Mouse (Mus musculus) midbrain, embryonic 13.5 days (tissue): ENCODE data around the gene Efcab5. TPM values are rescaled to one million over a fixed set of nuclear protein-coding genes. Genes with fewer than 3 reads are reported as not detected.
"Not testable (repeated sequence)": the region's sequence is repeated elsewhere in the genome, so short reads cannot be mapped to it uniquely, and the experiment has no call there.

Source experiments
- ATAC-seq: fragments of 200-750 bp; cut with Nextera tagmentation; 2 replicates; pipeline ENCODE4 v1.8.0; 2017; ENCODE audit warnings: mild to moderate bottlenecking, moderate TSS enrichment, moderate library complexity
- H3K27ac ChIP-seq: fragments of 300-500 bp; sonication (generic); 2 replicates; pipeline ENCODE4 v1.5.1; 2015; ENCODE audit warnings: inconsistent platforms, mild to moderate bottlenecking, moderate library complexity
- H3K27me3 ChIP-seq: fragments of 300-500 bp; sonication (generic); 2 replicates; pipeline ENCODE4 v1.6.1; 2015; ENCODE audit warnings: mild to moderate bottlenecking, inconsistent platforms
- H3K36me3 ChIP-seq: fragments of 300-500 bp; sonication (generic); 2 replicates; pipeline ENCODE4 v1.6.1; 2015; ENCODE audit warnings: mild to moderate bottlenecking, inconsistent platforms
- H3K4me1 ChIP-seq: fragments of 300-500 bp; sonication (generic); replicated peaks from 2 replicates; pipeline ENCODE4 v1.6.1; 2015; ENCODE audit warnings: inconsistent platforms
- H3K4me2 ChIP-seq: fragments of 300-500 bp; sonication (generic); replicated peaks from 2 replicates; pipeline ENCODE4 v1.6.1; 2015; ENCODE audit warnings: moderate library complexity, mild to moderate bottlenecking, inconsistent platforms
- H3K4me3 ChIP-seq: fragments of 300-500 bp; sonication (generic); replicated peaks from 2 replicates; pipeline ENCODE4 v1.5.1; 2015; ENCODE audit warnings: mild to moderate bottlenecking, inconsistent platforms
- H3K9ac ChIP-seq: fragments of 300-500 bp; sonication (generic); replicated peaks from 2 replicates; pipeline ENCODE4 v1.6.1; 2015; ENCODE audit warnings: mild to moderate bottlenecking, inconsistent platforms
- H3K9me3 ChIP-seq: fragments of 300-500 bp; sonication (generic); 2 replicates; pipeline ENCODE4 v1.6.1; 2016; ENCODE audit warnings: mild to moderate bottlenecking, inconsistent platforms
- WGBS: fragments of 180-500 bp; shearing (Covaris S2); methylation state at CpG from one replicate; pipeline ENCODE4 v1.1.7; 2015; 5-methylcytosine and 5-hydroxymethylcytosine counted together
- polyA plus RNA-seq: library from polyadenylated mRNA; unstranded; fragments of >200 nt; fragmentation: Nextera tagmentation; extraction: Ambion mirVana; gene quantifications from 2 replicates; pipeline ENCODE4 v1.2.1, GENCODE M21; 2015

Gene Efcab5
- polyA plus RNA-seq, 1 experiment from 2014 or later, result 0.73 TPM

DNA sequence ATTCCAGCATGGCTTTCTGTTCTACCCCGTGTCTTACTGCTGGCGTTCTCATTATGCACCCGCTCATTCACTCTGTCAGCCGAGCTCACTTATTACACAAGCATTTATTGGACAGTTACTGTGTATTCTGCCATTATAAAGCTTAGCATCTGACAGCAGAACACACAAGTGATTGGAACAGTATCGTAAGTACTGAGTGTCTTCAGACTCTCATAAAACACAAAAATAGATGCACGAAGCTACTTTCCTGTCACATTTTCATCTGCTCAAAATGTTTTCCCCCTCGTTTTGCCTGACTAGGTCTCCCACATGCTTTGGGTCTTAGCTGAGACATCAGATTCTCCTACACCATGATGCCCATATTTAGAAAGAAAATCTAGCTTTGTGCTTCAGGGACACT lies 14.2 kb downstream of the Efcab5 start:
- Histone ChIP-seq H3K27me3 (0 out of 2 replicates have a peak, but pooled peaks cover 5% of the 10 kb centered on the region), H3K27ac (no peak overlapping the region), H3K4me2 (no peak overlapping the region), H3K4me1 (no peaks in the 10 kb centered on the region), H3K36me3 (no peaks in the 10 kb centered on the region), H3K4me3 (no peak overlapping the region), H3K9me3 (no peaks in the 10 kb centered on the region; the same call in 1 of the 2 replicates), H3K9ac (no peak overlapping the region)
- ATAC-seq, result no peak
- 73% methylated on average over 7 of the region's 7 CpGs for WGBS

DNA sequence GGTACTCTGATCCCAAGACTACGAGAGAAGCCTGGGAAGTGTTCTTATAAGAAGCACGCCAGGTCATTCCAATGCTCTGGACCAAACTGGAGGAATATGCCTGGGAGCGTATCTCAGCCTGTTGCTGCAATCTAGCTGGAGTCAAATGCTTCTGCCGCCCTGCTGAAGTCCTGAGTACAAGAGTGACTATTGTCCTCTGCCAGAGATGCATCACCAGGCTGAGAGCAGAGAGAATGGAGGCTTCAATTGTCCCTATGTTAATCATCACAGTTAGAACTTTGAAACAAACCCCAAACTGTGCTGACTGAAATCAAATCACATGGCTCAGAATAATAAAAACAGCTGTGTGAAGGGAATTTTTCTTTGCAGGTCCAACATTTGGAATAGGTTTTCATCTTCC lies 15.0 kb downstream of the Efcab5 start:
- H3K9me3 ChIP-seq, result no peaks in the 10 kb centered on the region; the same call in 1 of the 2 replicates
- no peak overlapping the region for H3K4me3 ChIP-seq
- no peak for ATAC-seq
- no peak overlapping the region for H3K9ac ChIP-seq
- H3K27ac ChIP-seq, result no peak overlapping the region
- H3K4me2 ChIP-seq, result no peak overlapping the region
- H3K4me1 ChIP-seq, result no peaks in the 10 kb centered on the region
- no peaks in the 10 kb centered on the region for H3K36me3 ChIP-seq
- H3K27me3 ChIP-seq, result no peaks in the 10 kb centered on the region
- WGBS, result 52% methylated on average over 4 of the region's 4 CpGs

DNA sequence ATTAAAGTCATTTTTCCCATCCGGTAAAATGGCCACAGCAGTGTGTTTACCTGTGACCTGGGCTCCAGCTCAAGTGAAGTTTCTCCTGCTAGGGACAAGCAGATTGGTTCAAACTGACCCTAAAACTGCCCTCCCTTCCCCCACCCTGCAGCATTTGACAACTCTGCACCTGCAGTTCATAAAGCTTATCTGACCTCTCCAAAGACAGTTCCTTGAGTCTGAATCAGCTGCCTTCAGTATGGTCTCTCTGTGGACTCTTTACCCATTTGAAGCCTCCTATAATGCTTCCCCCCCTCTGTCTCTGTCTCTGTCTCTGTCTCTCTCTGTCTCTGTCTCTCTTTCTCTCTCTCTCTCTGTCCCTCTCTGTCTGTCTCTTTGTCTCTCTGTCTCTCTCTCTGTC lies 28.0 kb downstream of the Efcab5 start:
- ATAC-seq, result no peak

DNA sequence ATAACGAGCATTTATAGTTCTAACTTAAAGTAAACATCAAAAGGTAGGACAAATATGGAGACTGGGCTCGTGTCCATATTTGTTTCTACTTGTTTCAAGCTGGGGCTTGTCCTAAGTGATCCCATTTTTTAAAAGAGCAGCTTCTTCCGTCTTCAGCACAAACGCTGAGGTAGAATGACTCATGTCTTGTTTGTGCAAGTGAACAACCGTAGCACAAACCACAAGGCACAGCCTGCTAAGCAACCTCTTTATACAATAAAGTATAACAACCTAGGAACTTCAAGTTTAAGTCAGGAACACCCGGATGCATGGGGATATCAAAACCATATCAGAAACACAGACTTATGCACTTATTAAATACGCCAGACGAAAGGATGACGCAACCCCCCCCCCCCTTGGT lies 28.4 kb downstream of the Efcab5 start:
- no peak overlapping the region for H3K27ac ChIP-seq
- ATAC-seq, result no peak
- H3K4me3 ChIP-seq, result no peak overlapping the region
- no peaks in the 10 kb centered on the region for H3K4me1 ChIP-seq
- no peak overlapping the region for H3K4me2 ChIP-seq
- no peaks in the 10 kb centered on the region for H3K36me3 ChIP-seq
- H3K9ac ChIP-seq, result no peak overlapping the region
- H3K27me3 ChIP-seq, result no peaks in the 10 kb centered on the region
- WGBS, result 90% methylated on average over 9 of the region's 9 CpGs
- no peaks in the 10 kb centered on the region for H3K9me3 ChIP-seq

More for the DNA sequence above, 28.0 kb downstream of the Efcab5 start:
- Histone ChIP-seq H3K4me2 (no peak overlapping the region), H3K27me3 (no peaks in the 10 kb centered on the region), H3K27ac (no peak overlapping the region), H3K9me3 (no peaks in the 10 kb centered on the region), H3K36me3 (no peaks in the 10 kb centered on the region), H3K9ac (no peak overlapping the region), H3K4me1 (no peaks in the 10 kb centered on the region), H3K4me3 (no peak overlapping the region)
- 93% methylated on average over 1 of the region's 1 CpGs for WGBS

DNA sequence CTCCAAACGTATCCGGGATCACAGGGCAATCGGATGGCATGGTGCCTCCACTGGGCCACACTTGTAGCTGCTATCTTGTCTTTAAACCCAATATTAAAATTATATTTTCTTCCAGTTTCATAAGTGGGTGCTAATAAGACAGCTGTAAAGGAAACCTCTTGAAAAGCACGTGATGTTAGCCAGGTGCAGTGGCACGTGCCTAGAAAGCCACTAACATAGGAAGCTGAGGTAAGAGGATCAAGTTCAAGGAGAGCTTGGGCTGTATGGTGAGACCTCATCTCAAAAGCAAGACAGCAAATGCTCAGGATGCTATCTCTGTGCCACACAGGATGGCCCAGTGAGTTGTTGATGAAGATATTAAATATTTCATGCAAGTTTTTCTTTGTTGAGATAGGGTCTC lies 34.6 kb downstream of the Efcab5 start:
- no peaks in the 10 kb centered on the region for H3K9me3 ChIP-seq
- no peaks in the 10 kb centered on the region for H3K4me1 ChIP-seq
- H3K9ac ChIP-seq, result no peak overlapping the region
- no peak for ATAC-seq
- H3K27ac ChIP-seq, result no peak overlapping the region
- no peaks in the 10 kb centered on the region for H3K27me3 ChIP-seq
- no peaks in the 10 kb centered on the region for H3K36me3 ChIP-seq
- H3K4me2 ChIP-seq, result no peak overlapping the region
- no peak overlapping the region for H3K4me3 ChIP-seq
- 86% methylated on average over 5 of the region's 5 CpGs for WGBS

DNA sequence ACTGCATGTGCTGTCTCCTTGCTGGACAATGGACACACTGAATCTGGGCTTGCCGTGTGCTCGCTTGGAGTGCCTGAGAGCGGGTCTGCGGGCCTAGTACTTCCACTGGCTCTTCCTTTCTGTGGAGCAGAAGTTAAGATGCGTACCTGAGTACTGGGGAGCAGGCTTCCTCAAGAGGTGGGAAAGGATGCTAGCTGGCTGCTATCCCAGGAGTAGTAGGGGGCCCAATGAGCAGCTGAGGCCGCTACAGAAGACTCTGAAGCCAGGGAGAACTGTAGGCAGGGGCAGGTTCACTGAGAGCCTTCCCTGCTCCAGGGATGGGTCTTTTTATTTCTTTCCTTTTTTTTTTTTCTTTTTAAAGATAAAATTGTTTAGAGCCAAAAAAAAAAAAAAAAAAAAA lies 38.0 kb downstream of the Efcab5 start:
- no peaks in the 10 kb centered on the region for H3K4me1 ChIP-seq
- H3K36me3 ChIP-seq, result no peaks in the 10 kb centered on the region
- H3K9me3 ChIP-seq, result no peaks in the 10 kb centered on the region
- 90% methylated on average over 6 of the region's 6 CpGs for WGBS
- no peak for ATAC-seq
- no peak overlapping the region for H3K4me3 ChIP-seq
- no peak overlapping the region for H3K9ac ChIP-seq
- no peaks in the 10 kb centered on the region for H3K27me3 ChIP-seq
- no peak overlapping the region for H3K4me2 ChIP-seq
- H3K27ac ChIP-seq, result no peak overlapping the region

DNA sequence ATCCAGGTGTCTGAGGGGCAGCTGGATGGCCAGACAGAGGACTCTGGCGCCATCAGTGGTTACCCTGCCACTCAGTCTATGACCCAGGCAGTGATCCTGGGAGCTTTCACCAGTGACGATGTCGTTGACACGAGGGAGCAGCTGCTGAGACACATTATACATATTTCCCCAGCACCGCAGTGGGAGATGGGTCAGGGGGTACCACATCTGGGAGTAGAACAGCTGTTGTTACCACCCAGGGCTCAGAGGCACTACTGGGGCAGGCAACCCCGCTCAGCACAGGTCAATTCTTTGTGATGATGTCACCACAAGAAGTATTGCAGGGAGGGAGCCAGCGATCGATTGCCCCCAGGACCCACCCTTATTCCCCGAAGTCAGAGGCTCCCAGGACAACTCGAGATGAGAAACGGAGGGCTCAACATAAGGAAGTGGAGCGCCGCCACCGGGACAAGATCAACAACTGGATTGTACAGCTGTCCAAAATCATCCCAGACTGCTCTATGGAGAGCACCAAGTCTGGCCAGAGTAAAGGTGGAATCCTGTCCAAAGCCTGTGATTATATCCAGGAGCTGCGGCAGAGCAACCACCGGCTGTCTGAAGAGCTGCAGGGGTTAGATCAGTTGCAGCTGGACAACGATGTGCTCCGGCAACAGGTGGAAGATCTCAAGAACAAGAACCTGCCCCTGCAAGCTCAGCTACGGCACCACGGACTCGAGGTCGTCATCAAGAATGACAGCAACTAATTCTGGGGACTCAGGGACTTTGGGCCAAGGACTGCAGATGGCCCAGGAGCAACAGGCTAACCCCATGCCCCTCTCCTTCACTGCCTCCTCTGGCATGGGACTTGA lies 38.8 kb downstream of the Efcab5 start:
- 91% methylated on average over 22 of the region's 22 CpGs for WGBS
- H3K9me3 ChIP-seq, H3K4me1 ChIP-seq, H3K27me3 ChIP-seq, H3K36me3 ChIP-seq, H3K9ac ChIP-seq, H3K4me3 ChIP-seq, H3K27ac ChIP-seq, H3K4me2 ChIP-seq, ATAC-seq: not testable (repeated sequence)

DNA sequence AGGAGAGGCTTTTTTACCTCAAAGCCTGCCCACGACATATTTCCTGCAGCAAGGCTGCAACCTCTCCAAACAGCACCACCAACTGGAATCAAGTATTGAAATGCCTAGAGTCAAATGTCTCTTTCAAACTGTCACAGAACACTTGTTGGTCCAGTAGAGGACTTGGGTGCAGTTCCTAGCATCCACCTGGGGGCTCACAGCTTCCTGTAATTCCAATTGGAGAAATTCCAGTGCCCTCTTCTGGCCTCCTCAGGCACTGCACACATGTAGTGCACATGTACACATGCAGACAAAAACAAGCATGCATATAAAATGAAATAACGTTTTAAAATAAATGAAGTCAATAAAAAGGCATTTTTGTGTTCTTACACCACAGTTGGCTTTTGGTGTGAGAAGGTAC lies 40.0 kb downstream of the Efcab5 start:
- no peaks in the 10 kb centered on the region for H3K4me1 ChIP-seq
- 87% methylated on average over 2 of the region's 2 CpGs for WGBS

DNA sequence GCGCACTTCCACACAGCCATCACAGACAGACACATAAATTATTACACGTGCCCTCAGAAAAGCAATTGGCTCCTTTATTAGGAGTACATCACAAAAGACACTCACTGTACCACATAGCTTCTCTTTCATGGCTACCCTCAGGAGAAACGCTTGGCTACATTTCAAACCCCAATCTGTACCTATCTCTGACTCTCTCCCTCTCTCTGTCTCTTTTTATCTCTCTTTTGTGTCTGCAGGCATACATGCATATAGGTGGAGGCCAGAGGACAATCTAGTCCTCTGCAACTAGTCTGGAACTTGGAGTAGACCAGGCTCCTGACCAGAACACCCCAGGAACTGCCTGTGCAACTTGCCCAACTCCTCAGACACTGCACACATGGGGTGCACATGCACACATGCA lies 41.0 kb downstream of the Efcab5 start:
- Histone ChIP-seq H3K27me3 (no peaks in the 10 kb centered on the region), H3K27ac (no peak overlapping the region), H3K4me1 (no peaks in the 10 kb centered on the region), H3K36me3 (no peaks in the 10 kb centered on the region), H3K9me3 (no peaks in the 10 kb centered on the region), H3K9ac (no peak overlapping the region), H3K4me3 (no peak overlapping the region), H3K4me2 (no peak overlapping the region)
- no peak for ATAC-seq
- WGBS, result 94% methylated on average over 3 of the region's 3 CpGs

More for the DNA sequence above, 40.0 kb downstream of the Efcab5 start:
- no peaks in the 10 kb centered on the region for H3K27me3 ChIP-seq
- H3K9me3 ChIP-seq, result no peaks in the 10 kb centered on the region
- no peak overlapping the region for H3K9ac ChIP-seq
- ATAC-seq, result no peak
- no peak overlapping the region for H3K4me3 ChIP-seq
- no peak overlapping the region for H3K4me2 ChIP-seq
- H3K36me3 ChIP-seq, result no peaks in the 10 kb centered on the region
- no peak overlapping the region for H3K27ac ChIP-seq

DNA sequence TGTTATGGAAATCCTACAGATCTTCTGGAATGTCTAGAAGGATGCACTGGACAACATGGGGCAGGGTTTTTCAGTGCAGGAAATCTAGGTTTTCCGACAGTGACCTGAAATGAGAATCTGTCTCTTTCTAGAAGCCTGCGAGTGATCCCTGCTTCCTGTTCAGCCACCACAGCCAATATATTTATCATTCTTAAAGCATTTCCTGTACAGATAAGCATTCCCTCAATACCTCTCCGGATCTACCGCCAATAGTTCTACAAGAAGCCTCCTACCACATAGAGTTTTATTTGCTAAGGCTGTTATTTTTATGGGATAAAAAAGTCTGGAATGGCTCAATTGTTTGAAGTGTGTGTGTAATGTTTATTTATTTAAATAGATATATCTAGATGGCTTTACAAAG lies 43.3 kb downstream of the Efcab5 start:
- Histone ChIP-seq H3K27me3 (no peaks in the 10 kb centered on the region), H3K4me2 (no peak overlapping the region), H3K27ac (no peak overlapping the region), H3K9me3 (no peaks in the 10 kb centered on the region), H3K4me1 (no peaks in the 10 kb centered on the region), H3K36me3 (no peaks in the 10 kb centered on the region), H3K4me3 (no peak overlapping the region), H3K9ac (no peak overlapping the region)
- no peak for ATAC-seq
- 90% methylated on average over 4 of the region's 4 CpGs for WGBS

DNA sequence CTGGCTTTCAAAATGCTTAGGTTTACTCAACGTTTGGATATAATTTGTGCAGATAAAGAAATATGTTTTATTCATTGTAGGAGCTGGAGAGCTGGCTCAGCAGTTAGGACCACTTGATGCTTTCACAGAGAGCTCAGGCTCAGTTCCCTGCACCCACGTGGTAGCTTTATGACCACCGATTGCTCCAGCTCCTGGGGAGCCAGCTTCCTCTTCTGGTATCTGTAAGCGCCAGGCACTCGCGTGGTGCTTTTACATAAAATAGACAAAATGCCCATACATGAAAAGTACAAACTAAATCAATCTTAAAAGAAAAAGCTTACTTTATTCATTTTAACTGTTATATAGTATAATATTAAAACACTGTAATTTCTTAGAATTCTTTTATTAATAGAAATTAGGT lies 46.8 kb downstream of the Efcab5 start:
- H3K27me3 ChIP-seq, result no peaks in the 10 kb centered on the region
- 78% methylated on average over 6 of the region's 6 CpGs for WGBS
- H3K4me1 ChIP-seq, result no peaks in the 10 kb centered on the region
- no peak overlapping the region for H3K4me3 ChIP-seq
- H3K9me3 ChIP-seq, result no peaks in the 10 kb centered on the region
- no peak overlapping the region for H3K4me2 ChIP-seq
- H3K27ac ChIP-seq, result no peak overlapping the region
- H3K9ac ChIP-seq, result no peak overlapping the region
- H3K36me3 ChIP-seq, result no peaks in the 10 kb centered on the region
- no peak for ATAC-seq

DNA sequence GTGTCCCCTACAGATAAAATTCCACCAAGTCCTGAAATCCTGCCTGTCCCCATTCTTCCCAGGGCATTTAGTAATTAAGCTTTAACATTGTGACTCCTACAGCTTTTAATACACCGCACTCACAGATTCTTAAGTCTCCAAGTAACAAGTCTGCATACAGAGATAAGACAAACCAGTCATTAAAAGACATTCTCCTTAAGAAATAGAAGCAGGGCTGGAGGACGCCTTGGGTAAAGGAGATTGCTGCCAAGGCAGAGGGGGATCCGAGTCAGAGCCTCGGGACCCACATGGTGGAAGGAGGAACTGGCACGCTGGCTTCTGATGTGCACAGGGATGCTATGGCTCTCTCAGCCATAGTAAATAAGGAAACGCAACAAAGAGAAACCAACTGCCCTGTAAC lies 48.8 kb downstream of the Efcab5 start:
- Histone ChIP-seq H3K9me3 (no peaks in the 10 kb centered on the region), H3K36me3 (no peaks in the 10 kb centered on the region), H3K27me3 (no peaks in the 10 kb centered on the region), H3K4me1 (no peaks in the 10 kb centered on the region), H3K4me3 (no peak overlapping the region), H3K9ac (no peak overlapping the region), H3K4me2 (no peak overlapping the region), H3K27ac (no peak overlapping the region)
- ATAC-seq, result no peak
- 88% methylated on average over 6 of the region's 6 CpGs for WGBS

DNA sequence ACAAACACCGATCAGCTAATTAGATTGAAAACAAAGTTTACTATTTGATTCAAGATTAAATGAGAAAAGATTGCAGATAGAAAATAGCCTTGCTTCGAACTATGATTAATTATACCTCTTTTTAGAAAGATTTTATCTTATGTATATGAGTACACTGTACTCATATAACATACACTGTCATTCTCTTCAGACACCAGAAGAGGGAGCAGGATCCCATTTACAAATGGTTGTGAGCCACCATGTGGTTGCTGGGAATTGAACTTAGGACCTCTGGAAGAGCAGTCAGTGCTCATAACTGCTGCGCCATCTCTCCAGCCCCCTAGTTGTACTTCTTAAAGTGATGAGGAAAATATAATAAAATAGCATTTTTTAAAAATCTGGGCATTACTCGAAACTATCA lies 55.3 kb downstream of the Efcab5 start:
- H3K4me2 ChIP-seq, result no peak overlapping the region

More for the DNA sequence above, 55.3 kb downstream of the Efcab5 start:
- H3K36me3 ChIP-seq, result no peaks in the 10 kb centered on the region
- no peak overlapping the region for H3K4me3 ChIP-seq
- no peak overlapping the region for H3K27ac ChIP-seq
- H3K4me1 ChIP-seq, result no peaks in the 10 kb centered on the region
- H3K27me3 ChIP-seq, result no peaks in the 10 kb centered on the region
- no peak for ATAC-seq
- WGBS, result 93% methylated on average over 4 of the region's 4 CpGs
- H3K9ac ChIP-seq, result no peak overlapping the region
- H3K9me3 ChIP-seq, result no peaks in the 10 kb centered on the region
